ENCODE assay signal across 22 mouse cellular contexts in the genomic region with DNA sequence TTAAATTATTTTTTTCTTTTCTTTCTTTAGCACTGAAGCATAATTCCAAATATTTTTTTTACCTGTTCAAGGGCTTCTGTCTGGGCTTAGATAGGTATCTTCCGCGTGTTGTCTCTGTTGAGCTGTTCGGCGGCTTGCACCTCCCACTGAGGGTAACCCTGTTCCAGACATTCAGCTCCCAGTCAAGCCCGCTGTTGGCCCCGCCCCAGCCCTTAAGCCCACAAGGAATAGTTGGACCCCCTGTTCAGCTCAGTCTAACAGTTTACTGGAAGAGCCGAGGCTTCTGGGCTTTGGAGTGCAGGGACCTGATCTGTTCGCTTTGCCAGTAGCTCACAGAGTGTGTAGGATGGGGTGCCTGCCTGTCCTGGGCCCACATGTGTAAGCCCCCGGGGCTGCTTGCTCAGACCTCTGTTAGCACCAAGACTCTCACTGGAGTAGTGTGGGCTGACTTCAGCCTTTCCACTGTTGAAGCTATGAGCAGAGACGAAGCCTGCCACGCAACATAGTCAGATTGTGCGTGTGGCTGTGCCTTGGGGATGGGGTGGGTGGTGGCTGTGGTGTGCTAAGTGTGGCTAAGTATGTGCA. TPM values are rescaled to one million over a fixed set of nuclear protein-coding genes. Genes with fewer than 3 reads are reported as not detected.
"Had no signal": no experiment of that assay in that cellular context is flagged by ENCODE, and none has a peak within 500 bp of the region (broad histone marks: within the 10 kb centered on the region; RNA-seq: fewer than 3 reads in every experiment).

No protein-coding gene starts in this region.

- H3K4me3 ChIP-seq: left cerebral cortex, adult 2 months; limb, embryonic 12.5 days; liver, embryonic 13.5 days; lung, embryonic 15.5 days; megakaryocyte, embryonic 14.5 days had no signal

- DNase-seq: kidney, postnatal 25 days; liver; liver, embryonic 13.5 days; liver, postnatal 0 days; lung, postnatal 14 days; right cerebral cortex, postnatal 14 days; thymus, adult 2 months; thymus, postnatal 25 days had no signal

- H3K27ac ChIP-seq: left cerebral cortex, adult 2 months; limb, embryonic 12.5 days; liver, embryonic 13.5 days; lung, embryonic 15.5 days; macrophage; stomach, postnatal 0 days had no signal

- ATAC-seq: liver, postnatal 0 days; midbrain, embryonic 16.5 days had no signal

- H3K36me3 ChIP-seq: limb, embryonic 12.5 days; liver, embryonic 13.5 days; lung, embryonic 15.5 days had no signal

- H3K27me3 ChIP-seq: limb, embryonic 12.5 days; liver, embryonic 13.5 days; lung, embryonic 15.5 days; megakaryocyte, embryonic 14.5 days had no signal

- H3K4me1 ChIP-seq: limb, embryonic 12.5 days; liver, embryonic 13.5 days; lung, embryonic 15.5 days; megakaryocyte, embryonic 14.5 days had no signal

RNA-seq across cellular contexts. Expression of a gene that starts 0.8 kb away (rescaled TPM):
- total RNA-seq: layer of hippocampus, postnatal 25 days; left cerebral cortex, adult 2 months; left cerebral cortex, postnatal 14 days had no signal
- polyA plus RNA-seq: kidney, embryonic 16.5 days; limb, embryonic 12.5 days; liver, embryonic 13.5 days; liver, postnatal 0 days; lung, embryonic 15.5 days; macrophage; midbrain, embryonic 11.5 days; midbrain, embryonic 16.5 days; neural tube, embryonic 14.5 days; spleen, adult 2 months; stomach, postnatal 0 days; thymus, adult 2 months; urinary bladder, adult 2 months had no signal

RNA-seq across cellular contexts. Expression of a gene that starts 43.4 kb away (rescaled TPM):
- total RNA-seq: left cerebral cortex, adult 2 months; left cerebral cortex, postnatal 14 days had no signal
- polyA plus RNA-seq: lung, embryonic 15.5 days; macrophage; spleen, adult 2 months had no signal
